Mouse (Mus musculus) heart, postnatal 0 days (tissue): ENCODE results near the gene Lancl3. TPM values are rescaled to one million over a fixed set of nuclear protein-coding genes. Genes with fewer than 3 reads are reported as not detected.
"Not testable (repeated sequence)": the region's sequence is repeated elsewhere in the genome, so short reads cannot be mapped to it uniquely, and the experiment has no call there.

Experiments used
- ATAC-seq: fragments of 200-750 bp; cut with Nextera tagmentation; 2 replicates; pipeline ENCODE4 v1.8.0; 2017; ENCODE audit warnings: low read depth, moderate number of reproducible peaks, moderate library complexity; ENCODE audit not compliant: insufficient read depth
- DNase-seq: peaks from one replicate; pipeline ENCODE4 v3.0.0-alpha.2; 2016; ENCODE audit warnings: low spot score
- H3K27ac ChIP-seq: fragments of 300-500 bp; sonication (generic); 2 replicates; pipeline ENCODE4 v1.5.1; 2014; ENCODE audit warnings: low read depth, mild to moderate bottlenecking
- H3K27me3 ChIP-seq: fragments of 300-500 bp; sonication (generic); 2 replicates; pipeline ENCODE4 v1.6.1; 2014; ENCODE audit warnings: low read length, mixed read lengths; ENCODE audit not compliant: control insufficient read depth, insufficient read depth
- H3K36me3 ChIP-seq: fragments of 300-500 bp; sonication (generic); replicated peaks from 2 replicates; pipeline ENCODE4 v1.6.1; 2014; ENCODE audit warnings: low read length, mixed read lengths; ENCODE audit not compliant: control insufficient read depth, insufficient read depth
- H3K4me1 ChIP-seq: fragments of 300-500 bp; sonication (generic); 2 replicates; pipeline ENCODE4 v1.6.1; 2014; ENCODE audit warnings: antibody characterized with exemption; ENCODE audit not compliant: control insufficient read depth, insufficient read depth
- H3K4me2 ChIP-seq: fragments of 300-500 bp; sonication (generic); 2 replicates; pipeline ENCODE4 v1.6.1; 2014; ENCODE audit warnings: low read depth, mild to moderate bottlenecking, low read length, moderate library complexity
- H3K4me3 ChIP-seq: fragments of 300-500 bp; sonication (generic); 2 replicates; pipeline ENCODE4 v1.5.1; 2014; ENCODE audit warnings: low read depth, low read length
- H3K9ac ChIP-seq: fragments of 300-500 bp; sonication (generic); replicated peaks from 2 replicates; pipeline ENCODE4 v1.6.1; 2014; ENCODE audit warnings: low read depth, low read length, mixed read lengths
- H3K9me3 ChIP-seq: fragments of 300-500 bp; sonication (generic); replicated peaks from 2 replicates; pipeline ENCODE4 v1.6.1; 2016; ENCODE audit warnings: low read length; ENCODE audit not compliant: control insufficient read depth
- CTCF ChIP-seq: IDR thresholded peaks from 2 replicates; pipeline ENCODE4 v1.5.1; 2016; ENCODE audit warnings: antibody characterized with exemption, control low read depth, low read depth
- EP300 ChIP-seq: IDR thresholded peaks from 2 replicates; pipeline ENCODE4 v1.6.1; 2016; ENCODE audit warnings: antibody characterized with exemption, low read depth
- WGBS: fragments of 180-500 bp; shearing (Covaris S2); extraction: QIAGEN DNeasy Blood & Tissue Kit; methylation state at CpG from one replicate; pipeline ENCODE4 v1.1.7; 2014; 5-methylcytosine and 5-hydroxymethylcytosine counted together
- polyA plus RNA-seq: library from polyadenylated mRNA; unstranded; fragments of >200 nt; fragmentation: Nextera tagmentation; extraction: Ambion mirVana; gene quantifications from 2 replicates; pipeline ENCODE4 v1.2.1, GENCODE M21; 2015
- total RNA-seq: library from RNA; depleted of rRNA; stranded (reverse); fragments of >200 nt; gene quantifications from 2 replicates; pipeline ENCODE4 v1.2.3, GENCODE M21; 2014; ENCODE audit warnings: low replicate concordance; rRNA removed

The Lancl3 gene
- total and polyA plus RNA-seq, 2 experiments from 2014 or later: 1.5 to 6.1 TPM

DNA sequence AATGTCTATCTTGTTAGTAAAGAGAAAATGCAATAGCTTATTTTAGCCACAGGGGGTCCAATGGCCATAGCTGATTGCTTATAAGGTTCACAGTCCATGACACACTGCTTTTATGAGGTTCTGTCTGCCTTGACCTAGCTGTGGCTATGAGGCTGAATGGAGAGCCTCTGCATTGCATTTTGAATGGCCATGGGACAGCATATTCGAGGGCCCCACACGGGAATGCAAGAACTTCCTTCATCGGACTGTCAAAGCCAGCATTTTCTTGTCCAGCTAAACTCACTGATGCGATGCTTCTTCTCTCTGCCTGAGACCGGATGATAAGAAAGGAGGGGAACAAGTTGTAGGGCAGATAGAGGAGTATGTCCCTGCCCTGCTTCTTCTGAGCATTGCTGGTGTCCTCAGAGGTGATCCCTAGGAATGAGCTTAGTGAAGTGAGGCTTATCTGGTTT is 98.7 kb downstream of the Lancl3 start:
- Histone ChIP-seq H3K9ac (no peak overlapping the region), H3K4me1 (no peaks in the 10 kb centered on the region), H3K27me3 (no peaks in the 10 kb centered on the region), H3K27ac (no peak overlapping the region), H3K36me3 (no peaks in the 10 kb centered on the region), H3K4me2 (no peak overlapping the region), H3K9me3 (no peaks in the 10 kb centered on the region), H3K4me3 (no peak overlapping the region)
- DNase-seq (no peak), ATAC-seq (no peak)
- 80% methylated on average over 5 of the region's 5 CpGs for WGBS
- TF ChIP-seq EP300 (no peak), CTCF (no peak)

DNA sequence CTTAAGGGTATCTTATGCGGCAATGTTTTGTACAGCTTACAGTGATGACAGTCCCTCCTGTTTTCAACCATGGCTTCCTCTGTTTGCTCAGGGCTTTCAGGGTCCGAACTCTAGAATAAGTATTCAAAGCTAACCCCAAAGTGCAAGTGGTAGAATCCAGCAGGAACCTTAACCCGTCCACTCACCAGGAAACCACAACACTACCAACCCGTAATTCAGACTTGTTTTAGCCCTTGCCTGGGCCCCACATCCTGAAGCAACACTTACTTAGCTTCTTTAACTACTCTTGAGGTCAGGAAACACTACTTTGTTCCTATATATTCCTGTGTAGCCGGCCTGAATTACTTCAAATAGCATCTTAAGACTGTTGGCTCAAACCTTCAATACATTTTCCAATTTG is 103.1 kb downstream of the Lancl3 start:
- Histone ChIP-seq H3K36me3 (no peaks in the 10 kb centered on the region), H3K4me1 (no peaks in the 10 kb centered on the region), H3K4me2 (no peak overlapping the region), H3K27me3 (no peaks in the 10 kb centered on the region), H3K27ac (no peak overlapping the region), H3K4me3 (no peak overlapping the region), H3K9me3 (no peaks in the 10 kb centered on the region), H3K9ac (no peak overlapping the region)
- WGBS: 75% methylated on average over 5 of the region's 5 CpGs
- no peak for TF ChIP-seq EP300
- TF ChIP-seq CTCF: no peak
- DNase-seq (no peak), ATAC-seq (no peak)

DNA sequence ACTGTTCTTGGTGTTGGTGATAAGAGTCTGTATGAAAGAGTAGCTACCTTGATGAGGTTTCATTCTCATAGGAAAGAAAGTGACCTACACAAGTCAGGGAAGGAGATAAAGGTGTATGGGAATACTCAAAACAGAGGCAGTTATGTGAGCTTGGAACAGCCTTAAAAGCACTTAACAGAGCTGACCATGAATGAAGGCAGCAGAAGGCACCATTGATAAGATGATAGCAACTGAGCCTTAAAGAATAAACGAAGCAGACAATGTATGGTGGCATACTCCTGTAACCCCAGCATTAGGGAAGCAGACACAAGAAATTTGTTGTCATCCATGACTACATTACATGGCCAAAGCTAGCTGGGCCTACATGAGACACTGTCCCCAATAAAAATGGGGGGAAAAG is 103.8 kb downstream of the Lancl3 start:
- no peaks in the 10 kb centered on the region for H3K36me3 ChIP-seq
- H3K27ac ChIP-seq: no peak overlapping the region
- H3K4me3 ChIP-seq: no peak overlapping the region
- DNase-seq (no peak), ATAC-seq (no peak)
- H3K9ac ChIP-seq: no peak overlapping the region
- no peak overlapping the region for H3K4me2 ChIP-seq
- TF ChIP-seq CTCF: no peak
- no peak for TF ChIP-seq EP300
- H3K4me1 ChIP-seq: no peaks in the 10 kb centered on the region
- 33% methylated on average over 1 of the region's 1 CpGs for WGBS
- no peaks in the 10 kb centered on the region for H3K9me3 ChIP-seq
- H3K27me3 ChIP-seq: no peaks in the 10 kb centered on the region

DNA sequence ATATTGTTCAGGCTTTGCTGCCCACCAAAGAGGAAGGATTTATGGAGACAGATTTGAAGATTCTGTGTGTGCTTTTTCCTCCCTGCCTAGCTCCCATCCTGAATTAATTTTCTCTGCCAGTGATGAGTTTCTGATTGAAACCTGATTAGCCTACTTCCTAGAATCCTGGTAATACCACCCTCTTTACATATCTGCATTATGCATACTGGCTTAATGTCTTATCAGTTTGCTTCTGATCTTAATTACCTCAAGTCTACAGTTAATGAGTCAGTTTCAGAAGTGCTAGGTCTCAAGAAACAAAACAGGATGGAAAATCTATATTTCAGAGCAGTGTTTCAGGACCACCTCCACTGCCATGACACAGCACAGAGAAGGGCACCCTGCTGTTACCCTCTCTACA is 116.8 kb downstream of the Lancl3 start:
- H3K36me3 ChIP-seq, H3K4me2 ChIP-seq, H3K9me3 ChIP-seq, H3K4me1 ChIP-seq, H3K4me3 ChIP-seq, DNase-seq, H3K27me3 ChIP-seq, H3K9ac ChIP-seq, ATAC-seq, H3K27ac ChIP-seq: not testable (repeated sequence)

Other genes with a start within 250 kb of the Lancl3 start
- not detected in 2 replicates for gene Fthl17b, start 236.9 kb upstream of the Lancl3 start, total RNA-seq
- not detected in 2 replicates for gene Fthl17b, start 236.9 kb upstream of the Lancl3 start, polyA plus RNA-seq
- gene Fthl17c, start 223.3 kb upstream of the Lancl3 start, total RNA-seq: not detected in 2 replicates
- not detected in 2 replicates for gene Fthl17c, start 223.3 kb upstream of the Lancl3 start, polyA plus RNA-seq
- gene Fthl17d, start 213.1 kb upstream of the Lancl3 start, total RNA-seq: not detected in 2 replicates
- gene Fthl17d, start 213.1 kb upstream of the Lancl3 start, polyA plus RNA-seq: not detected in 2 replicates
- not detected in 2 replicates for gene Fthl17e, start 166.4 kb upstream of the Lancl3 start, total RNA-seq
- gene Fthl17e, start 166.4 kb upstream of the Lancl3 start, polyA plus RNA-seq: not detected in 2 replicates
- gene Fthl17f, start 136.9 kb upstream of the Lancl3 start, total RNA-seq: not detected in 2 replicates
- not detected in 2 replicates for gene Fthl17f, start 136.9 kb upstream of the Lancl3 start, polyA plus RNA-seq
- not detected in 2 replicates for gene 4930402K13Rik, start 95.3 kb upstream of the Lancl3 start, total RNA-seq
- gene 4930402K13Rik, start 95.3 kb upstream of the Lancl3 start, polyA plus RNA-seq: not detected in 2 replicates
- gene Gm14862, start 57.0 kb downstream of the Lancl3 start, total RNA-seq: not detected in 2 replicates
- gene Gm14862, start 57.0 kb downstream of the Lancl3 start, polyA plus RNA-seq: not detected in 2 replicates
- 4.0 and 5.6 TPM in 2 replicates for gene Xk, start 72.9 kb downstream of the Lancl3 start, total RNA-seq
- 1.6 and 1.8 TPM in 2 replicates for gene Xk, start 72.9 kb downstream of the Lancl3 start, polyA plus RNA-seq
- gene H2al1m, start 83.9 kb downstream of the Lancl3 start, total RNA-seq: not detected in 2 replicates
- gene H2al1m, start 83.9 kb downstream of the Lancl3 start, polyA plus RNA-seq: not detected in 2 replicates
- not detected in 2 replicates for gene H2al1k, start 150.7 kb downstream of the Lancl3 start, total RNA-seq
- gene H2al1k, start 150.7 kb downstream of the Lancl3 start, polyA plus RNA-seq: not detected in 2 replicates